Mouse (Mus musculus) cortical plate, adult 2 months (tissue): ENCODE measurements around the gene Plekhb1.

ENCODE experiments used
- CTCF ChIP-seq: fragments of 200-500 bp; IDR thresholded peaks from 2 replicates; pipeline ENCODE4 v1.5.1; 2011; ENCODE audit warnings: mild to moderate bottlenecking, control low read depth, low read length; ENCODE audit not compliant: insufficient read depth; ENCODE audit errors: extremely low read depth
- POLR2A ChIP-seq: fragments of 200-500 bp; IDR thresholded peaks from 2 replicates; pipeline ENCODE4 v1.6.1; 2011; ENCODE audit warnings: mild to moderate bottlenecking, low read length, control low read depth; ENCODE audit not compliant: insufficient read depth; ENCODE audit errors: extremely low read depth

- TF ChIP-seq CTCF (peak; percentile 84), POLR2A (no peak)
These were observed 23.1 kb upstream of the Plekhb1 start for GRCm38 (mm10) chr7:100685061-100686030.
